Mouse (Mus musculus) liver, embryonic 11.5 days (tissue): ENCODE data around the gene Sdf4. TPM values are rescaled to one million over a fixed set of nuclear protein-coding genes. Genes with fewer than 3 reads are reported as not detected.

ENCODE experiments used
- ATAC-seq: fragments of 200-750 bp; cut with Nextera tagmentation; replicated peaks from 2 replicates; pipeline ENCODE4 v1.8.0; 2017; ENCODE audit warnings: moderate number of reproducible peaks, mild to moderate bottlenecking, moderate TSS enrichment, moderate library complexity; ENCODE audit not compliant: low FRiP score
- DNase-seq: peaks from one replicate; pipeline ENCODE4 v3.0.0-alpha.2; 2017; ENCODE audit warnings: low spot score
- H3K27ac ChIP-seq: fragments of 300-500 bp; sonication (generic); 2 replicates; pipeline ENCODE4 v1.5.1; 2014; ENCODE audit warnings: mild to moderate bottlenecking, low read depth, low read length, control low read depth
- H3K27me3 ChIP-seq: fragments of 300-500 bp; sonication (generic); replicated peaks from 2 replicates; pipeline ENCODE4 v1.6.1; 2014; ENCODE audit warnings: low read length, mixed read lengths; ENCODE audit not compliant: control insufficient read depth, insufficient read depth
- H3K36me3 ChIP-seq: fragments of 300-500 bp; sonication (generic); 2 replicates; pipeline ENCODE4 v1.6.1; 2014; ENCODE audit warnings: mild to moderate bottlenecking, low read length, moderate library complexity, mixed read lengths; ENCODE audit not compliant: control insufficient read depth, insufficient read depth
- H3K4me1 ChIP-seq: fragments of 300-500 bp; sonication (generic); replicated peaks from 2 replicates; pipeline ENCODE4 v1.6.1; 2014; ENCODE audit warnings: low read length, mixed read lengths; ENCODE audit not compliant: control insufficient read depth, insufficient read depth
- H3K4me2 ChIP-seq: fragments of 300-500 bp; sonication (generic); 2 replicates; pipeline ENCODE4 v1.6.1; 2014; ENCODE audit warnings: mild to moderate bottlenecking, control low read depth, moderate library complexity
- H3K4me3 ChIP-seq: fragments of 300-500 bp; sonication (generic); 2 replicates; pipeline ENCODE4 v1.5.1; 2014; ENCODE audit warnings: low read depth, low read length, control low read depth
- H3K9ac ChIP-seq: fragments of 300-500 bp; sonication (generic); 2 replicates; pipeline ENCODE4 v1.6.1; 2014; ENCODE audit warnings: low read depth, low read length, control low read depth
- H3K9me3 ChIP-seq: fragments of 300-500 bp; sonication (generic); 2 replicates; pipeline ENCODE4 v1.6.1; 2016; ENCODE audit warnings: low read length, inconsistent platforms, mixed read lengths; ENCODE audit not compliant: control insufficient read depth
- WGBS: fragments of 180-500 bp; shearing (Covaris S2); extraction: QIAGEN DNeasy Blood & Tissue Kit; methylation state at CpG from one replicate; pipeline ENCODE4 v1.1.7; 2014; 5-methylcytosine and 5-hydroxymethylcytosine counted together
- polyA plus RNA-seq: library from polyadenylated mRNA; unstranded; fragments of >200 nt; fragmentation: Nextera tagmentation; extraction: Ambion mirVana; gene quantifications from 2 replicates; pipeline ENCODE4 v1.2.1, GENCODE M21; 2014

Gene Sdf4
- polyA plus RNA-seq, 1 experiment from 2014 or later = 130 TPM

- no peak overlapping the region for H3K4me2 ChIP-seq
- ATAC-seq (no peak), DNase-seq (no peak)
- no peak overlapping the region for H3K27ac ChIP-seq
- H3K9ac ChIP-seq = no peak overlapping the region
- H3K4me3 ChIP-seq = no peak overlapping the region
- WGBS = 73% methylated on average over 4 of the region's 4 CpGs
- H3K27me3 ChIP-seq = no peaks in the 10 kb centered on the region
- no peaks in the 10 kb centered on the region for H3K36me3 ChIP-seq
- no peaks in the 10 kb centered on the region for H3K9me3 ChIP-seq
- H3K4me1 ChIP-seq = no peaks in the 10 kb centered on the region
Measured at GRCm38 (mm10) chr4:156053113-156053512, 60.4 kb downstream of the Sdf4 start.

- Histone ChIP-seq H3K4me2 (no peak overlapping the region), H3K27ac (no peak overlapping the region), H3K4me1 (no peaks in the 10 kb centered on the region), H3K27me3 (0 out of 2 replicates have a peak, but pooled peaks cover under 1% of the 10 kb centered on the region), H3K36me3 (no peaks in the 10 kb centered on the region), H3K4me3 (no peak overlapping the region), H3K9ac (no peak overlapping the region), H3K9me3 (no peaks in the 10 kb centered on the region)
- WGBS = 77% methylated on average over 4 of the region's 4 CpGs
- no peak for DNase-seq
- ATAC-seq = no peak
Measured at GRCm38 (mm10) chr4:156054130-156054529, 61.5 kb downstream of the Sdf4 start.

GRCm38 (mm10) chr4:156054606-156055005 lies 61.9 kb downstream of the Sdf4 start:
- WGBS = 87% methylated on average over 6 of the region's 6 CpGs
- Histone ChIP-seq H3K9ac (no peak overlapping the region), H3K27ac (no peak overlapping the region), H3K4me3 (no peak overlapping the region), H3K4me2 (no peak overlapping the region), H3K27me3 (0 out of 2 replicates have a peak, but pooled peaks cover 2% of the 10 kb centered on the region), H3K4me1 (no peaks in the 10 kb centered on the region), H3K9me3 (no peaks in the 10 kb centered on the region), H3K36me3 (no peaks in the 10 kb centered on the region)
- DNase-seq (no peak), ATAC-seq (no peak)

GRCm38 (mm10) chr4:156055173-156055572 lies 62.5 kb downstream of the Sdf4 start:
- WGBS = 78% methylated on average over 5 of the region's 5 CpGs
- no peak overlapping the region for H3K9ac ChIP-seq
- H3K4me3 ChIP-seq = no peak overlapping the region
- H3K36me3 ChIP-seq = no peaks in the 10 kb centered on the region
- no peaks in the 10 kb centered on the region for H3K4me1 ChIP-seq
- no peaks in the 10 kb centered on the region for H3K9me3 ChIP-seq
- H3K27ac ChIP-seq = no peak overlapping the region
- DNase-seq = no peak
- ATAC-seq = no peak
- H3K27me3 ChIP-seq = 0 out of 2 replicates have a peak, but pooled peaks cover 2% of the 10 kb centered on the region
- H3K4me2 ChIP-seq = no peak overlapping the region

- H3K4me3 ChIP-seq = no peak overlapping the region
- DNase-seq (no peak), ATAC-seq (no peak)
- no peak overlapping the region for H3K27ac ChIP-seq
- H3K36me3 ChIP-seq = no peaks in the 10 kb centered on the region
- H3K4me1 ChIP-seq = no peaks in the 10 kb centered on the region
- H3K9me3 ChIP-seq = no peaks in the 10 kb centered on the region
- H3K4me2 ChIP-seq = no peak overlapping the region
- WGBS = 68% methylated on average over 10 of the region's 10 CpGs
- 0 out of 2 replicates have a peak, but pooled peaks cover 2% of the 10 kb centered on the region for H3K27me3 ChIP-seq
- H3K9ac ChIP-seq = no peak overlapping the region
Measured at GRCm38 (mm10) chr4:156057702-156058101, 65.0 kb downstream of the Sdf4 start.

GRCm38 (mm10) chr4:156058826-156059225 lies 66.2 kb downstream of the Sdf4 start:
- H3K4me3 ChIP-seq = no peak overlapping the region

GRCm38 (mm10) chr4:156059261-156059660 lies 66.6 kb downstream of the Sdf4 start, which contains the start of gene Ttll10:
TSS of gene Ttll10 (minus strand) at chr4:156059414.
- peak; percentile 34; the same call in 1 of the 2 replicates for ATAC-seq
- WGBS = 41% methylated on average over 5 of the region's 5 CpGs
- Histone ChIP-seq H3K27me3 (0 out of 2 replicates have a peak, but pooled peaks cover 2% of the 10 kb centered on the region), H3K4me3 (no peak within 1 kb of the TSS), H3K9ac (no peak within 1 kb of the TSS), H3K36me3 (no peaks in the 10 kb centered on the region), H3K27ac (no peak within 1 kb of the TSS), H3K9me3 (no peaks in the 10 kb centered on the region), H3K4me2 (no peak within 1 kb of the TSS), H3K4me1 (no peaks in the 10 kb centered on the region)
- DNase-seq = no peak

More at GRCm38 (mm10) chr4:156058826-156059225, 66.2 kb downstream of the Sdf4 start:
- Histone ChIP-seq H3K27ac (no peak overlapping the region), H3K9ac (no peak overlapping the region), H3K9me3 (no peaks in the 10 kb centered on the region), H3K36me3 (no peaks in the 10 kb centered on the region), H3K4me2 (no peak overlapping the region), H3K4me1 (no peaks in the 10 kb centered on the region), H3K27me3 (0 out of 2 replicates have a peak, but pooled peaks cover 2% of the 10 kb centered on the region)
- WGBS = 63% methylated on average over 9 of the region's 9 CpGs
- DNase-seq (no peak), ATAC-seq (no peak)

GRCm38 (mm10) chr4:156059713-156060112 lies 67.0 kb downstream of the Sdf4 start:
- H3K9me3 ChIP-seq = no peaks in the 10 kb centered on the region
- H3K27ac ChIP-seq = no peak overlapping the region
- H3K9ac ChIP-seq = no peak overlapping the region
- no peaks in the 10 kb centered on the region for H3K36me3 ChIP-seq
- H3K4me3 ChIP-seq = no peak overlapping the region
- no peaks in the 10 kb centered on the region for H3K4me1 ChIP-seq
- 32% methylated on average over 10 of the region's 10 CpGs for WGBS
- ATAC-seq (peak; percentile 39; the same call in 1 of the 2 replicates), DNase-seq (no peak)
- H3K27me3 ChIP-seq = 0 out of 2 replicates have a peak, but pooled peaks cover 2% of the 10 kb centered on the region
- no peak overlapping the region for H3K4me2 ChIP-seq
